Mouse (Mus musculus): ENCODE results near the gene Olfr1412. TPM values are rescaled to one million over a fixed set of nuclear protein-coding genes. Genes with fewer than 3 reads are reported as not detected.

The Olfr1412 gene
- polyA plus RNA-seq, 1 experiment from 2014 or later = not detected

GRCm38 (mm10) chr1:92640393-92640792 is 54.8 kb downstream of the Olfr1412 start:
- H3K27ac ChIP-seq (ENCODE audit: low read depth, low read length) = no peak overlapping the region
- 88% methylated on average over 6 of the region's 6 CpGs for WGBS
- DNase-seq (ENCODE audit: low spot score) (no peak), ATAC-seq (replicated peaks; ENCODE audit: low FRiP score) (no peak)
- H3K4me2 ChIP-seq (ENCODE audit: low read depth, low read length, severe bottlenecking) = no peak overlapping the region; the same call in 1 of the 2 replicates
- no peak overlapping the region for H3K4me3 ChIP-seq (ENCODE audit: low read depth, low read length)
- no peaks in the 10 kb centered on the region for H3K9me3 ChIP-seq (ENCODE audit: control insufficient read depth, low read length)
- peaks cover 6% of the 10 kb centered on the region; the same call in 1 of the 2 replicates for H3K4me1 ChIP-seq (replicated peaks; ENCODE audit: control insufficient read depth, insufficient read depth, low read length)
- H3K27me3 ChIP-seq (ENCODE audit: control insufficient read depth, insufficient read depth, low read length) = no peaks in the 10 kb centered on the region
- no peak overlapping the region for H3K9ac ChIP-seq (ENCODE audit: low read length)
- H3K36me3 ChIP-seq (ENCODE audit: control insufficient read depth, insufficient read depth, low read length) = peaks cover 4% of the 10 kb centered on the region; the same call in 1 of the 2 replicates

Other genes starting within 250 kb of the Olfr1412 start
- 262 and 271 TPM in 2 replicates for gene Ndufa10, start 111.9 kb upstream of the Olfr1412 start, polyA plus RNA-seq (2014; fragmentation: Nextera tagmentation; extraction: Ambion mirVana)
- not detected in 2 replicates for gene Olfr1416, start 100.7 kb upstream of the Olfr1412 start, polyA plus RNA-seq (2014; fragmentation: Nextera tagmentation; extraction: Ambion mirVana)
- not detected in 2 replicates for gene Olfr1415, start 89.7 kb upstream of the Olfr1412 start, polyA plus RNA-seq (2014; fragmentation: Nextera tagmentation; extraction: Ambion mirVana)
- not detected in 2 replicates for gene Olfr1414, start 67.1 kb upstream of the Olfr1412 start, polyA plus RNA-seq (2014; fragmentation: Nextera tagmentation; extraction: Ambion mirVana)
- not detected in 2 replicates for gene Olfr1413, start 14.5 kb upstream of the Olfr1412 start, polyA plus RNA-seq (2014; fragmentation: Nextera tagmentation; extraction: Ambion mirVana)
- not detected in 2 replicates for gene Olfr1411, start 8.6 kb downstream of the Olfr1412 start, polyA plus RNA-seq (2014; fragmentation: Nextera tagmentation; extraction: Ambion mirVana)
- gene Olfr1410, start 20.0 kb downstream of the Olfr1412 start, polyA plus RNA-seq (2014; fragmentation: Nextera tagmentation; extraction: Ambion mirVana) = not detected in 2 replicates
- gene Olfr12, start 32.0 kb downstream of the Olfr1412 start, polyA plus RNA-seq (2014; fragmentation: Nextera tagmentation; extraction: Ambion mirVana) = 0.15 TPM in 1 of 2 replicates, not detected in the other
- 346 and 366 TPM in 2 replicates for gene Cops9, start 56.2 kb downstream of the Olfr1412 start, polyA plus RNA-seq (2014; fragmentation: Nextera tagmentation; extraction: Ambion mirVana)
- gene Otos, start 63.1 kb downstream of the Olfr1412 start, polyA plus RNA-seq (2014; fragmentation: Nextera tagmentation; extraction: Ambion mirVana) = not detected in 2 replicates
- 139 and 154 TPM in 2 replicates for gene Gpc1, start 245.9 kb downstream of the Olfr1412 start, polyA plus RNA-seq (2014; fragmentation: Nextera tagmentation; extraction: Ambion mirVana)